Mouse (Mus musculus) embryonic fibroblast, embryonic 13.5 days (primary cell): ENCODE data around the gene Camk1. TPM values are rescaled to one million over a fixed set of nuclear protein-coding genes. Genes with fewer than 3 reads are reported as not detected.

Experiments
- H3K27ac ChIP-seq: 2 replicates; pipeline ENCODE4 v1.5.1; 2012; ENCODE audit warnings: low read length, control low read depth, inconsistent platforms; ENCODE audit not compliant: insufficient read depth
- H3K4me1 ChIP-seq: 2 replicates; pipeline ENCODE4 v1.6.1; 2011; ENCODE audit warnings: low read length; ENCODE audit not compliant: control insufficient read depth, insufficient read depth
- H3K4me3 ChIP-seq: 2 replicates; pipeline ENCODE4 v1.5.1; 2011; ENCODE audit warnings: mild to moderate bottlenecking, control low read depth, low read length; ENCODE audit not compliant: insufficient read depth
- CTCF ChIP-seq: IDR thresholded peaks from 2 replicates; pipeline ENCODE4 v1.5.1; 2011; ENCODE audit warnings: mild to moderate bottlenecking, control low read depth, low read length, moderate library complexity, borderline replicate concordance; ENCODE audit not compliant: insufficient read depth
- POLR2A ChIP-seq: IDR thresholded peaks from 2 replicates; pipeline ENCODE4 v1.6.1; 2011; ENCODE audit warnings: low read depth, mild to moderate bottlenecking, control low read depth, low read length, moderate library complexity
- polyA plus RNA-seq: library from polyadenylated mRNA; stranded (reverse); fragments of >200 nt; gene quantifications from 2 replicates; pipeline ENCODE4 v1.2.4, GENCODE M21; 2011; ENCODE audit warnings: low read depth; ENCODE audit not compliant: missing spikeins, insufficient read length

Gene Camk1
- polyA plus RNA-seq, 1 experiment = 66.6 TPM

- Histone ChIP-seq H3K4me3 (no peak overlapping the region), H3K27ac (no peak overlapping the region), H3K4me1 (no peaks in the 10 kb centered on the region)
- TF ChIP-seq POLR2A = no peak
- no peak for TF ChIP-seq CTCF
Observed at GRCm38 (mm10) chr6:113289346-113289745, 54.4 kb downstream of the Camk1 start.

GRCm38 (mm10) chr6:113287236-113287635 lies 56.5 kb downstream of the Camk1 start:
- Histone ChIP-seq H3K4me1 (no peaks in the 10 kb centered on the region), H3K27ac (no peak overlapping the region), H3K4me3 (no peak overlapping the region)
- TF ChIP-seq POLR2A (no peak), CTCF (no peak)

- H3K27ac ChIP-seq = no peak overlapping the region
- no peaks in the 10 kb centered on the region for H3K4me1 ChIP-seq
- H3K4me3 ChIP-seq = no peak overlapping the region
- TF ChIP-seq CTCF (no peak), POLR2A (no peak)
Observed at GRCm38 (mm10) chr6:113286316-113286715, 57.5 kb downstream of the Camk1 start.

GRCm38 (mm10) chr6:113284931-113285330 lies 58.9 kb downstream of the Camk1 start:
- Histone ChIP-seq H3K4me3 (no peak overlapping the region), H3K4me1 (no peaks in the 10 kb centered on the region)
- TF ChIP-seq POLR2A (no peak), CTCF (no peak)

More at GRCm38 (mm10) chr6:113284931-113285330, 58.9 kb downstream of the Camk1 start:
- H3K27ac ChIP-seq = no peak overlapping the region

Other genes with a start within 250 kb of the Camk1 start
- gene Lhfpl4, start 148.6 kb downstream of the Camk1 start, polyA plus RNA-seq = 0.22 and 0.39 TPM in 2 replicates
- 17.6 and 19.7 TPM in 2 replicates for gene Mtmr14, start 106.1 kb downstream of the Camk1 start, polyA plus RNA-seq
- 0.25 TPM in 1 of 2 replicates, not detected in the other for gene Cpne9, start 61.7 kb downstream of the Camk1 start, polyA plus RNA-seq
- 16.5 and 17.0 TPM in 2 replicates for gene Brpf1, start 36.8 kb downstream of the Camk1 start, polyA plus RNA-seq
- 20.9 and 24.3 TPM in 2 replicates for gene Ogg1, start 17.0 kb downstream of the Camk1 start, polyA plus RNA-seq
- gene Tada3, start 33.9 kb upstream of the Camk1 start, polyA plus RNA-seq = 26.0 and 31.5 TPM in 2 replicates
- 179 and 247 TPM in 2 replicates for gene Arpc4, start 34.1 kb upstream of the Camk1 start, polyA plus RNA-seq
- 6.6 and 7.7 TPM in 2 replicates for gene Ttll3, start 45.3 kb upstream of the Camk1 start, polyA plus RNA-seq
- gene Rpusd3, start 75.4 kb upstream of the Camk1 start, polyA plus RNA-seq = 7.7 and 8.0 TPM in 2 replicates
- gene Cidec, start 91.8 kb upstream of the Camk1 start, polyA plus RNA-seq = not detected in 2 replicates
- 48.6 and 48.9 TPM in 2 replicates for gene Jagn1, start 98.6 kb upstream of the Camk1 start, polyA plus RNA-seq
- gene Il17re, start 114.5 kb upstream of the Camk1 start, polyA plus RNA-seq = not detected in 2 replicates
- 20.7 and 23.5 TPM in 2 replicates for gene Il17rc, start 127.4 kb upstream of the Camk1 start, polyA plus RNA-seq
- 27.5 and 34.4 TPM in 2 replicates for gene Creld1, start 139.3 kb upstream of the Camk1 start, polyA plus RNA-seq
- not detected in 2 replicates for gene Prrt3, start 157.9 kb upstream of the Camk1 start, polyA plus RNA-seq
- 79.5 and 90.5 TPM in 2 replicates for gene Emc3, start 187.7 kb upstream of the Camk1 start, polyA plus RNA-seq
- 9.2 and 15.6 TPM in 2 replicates for gene Fancd2, start 187.7 kb upstream of the Camk1 start, polyA plus RNA-seq